Mouse (Mus musculus): Measurements from ENCODE around the gene Gm28551.

Gm28551 gene

DNA sequence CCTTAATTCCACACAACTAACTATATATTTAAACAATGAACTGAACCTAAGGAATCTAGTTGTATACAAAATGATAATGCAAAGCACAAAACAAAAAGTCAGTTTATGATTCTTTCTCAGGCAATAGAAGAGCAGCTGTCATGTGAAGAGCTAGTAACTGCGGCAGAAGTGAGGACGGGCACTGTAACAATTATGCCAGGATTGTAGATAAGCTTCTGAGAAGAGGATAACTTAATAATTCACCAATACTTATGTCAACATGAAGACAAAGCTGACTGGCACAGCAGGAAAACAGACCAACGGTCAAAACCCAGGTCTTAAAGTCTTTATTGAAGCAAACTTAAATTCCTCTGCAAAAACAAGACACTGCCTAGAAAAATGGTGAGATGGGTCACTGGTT, 61.3 kb downstream of the Gm28551 start:
- DNase-seq (ENCODE audit: low read depth, low spot score) = no peak

All from retina, adult 2 months (tissue).